Mouse (Mus musculus): ENCODE measurements at regions not wholly inside any gene's neighbourhood (a gene's known extent, or its start where the extent isn't known, plus 50 kb on each side); places are given as distances from the start of the nearest gene placed in this dataset.

GRCm38 (mm10) chr2:72596994-72597925 lies 121.3 kb downstream of the Cdca7 start:
- no peak for TF ChIP-seq POLR2A (IDR thresholded peaks at IDR 0.05; ENCODE audit: borderline replicate concordance, extremely low read depth, insufficient read depth, insufficient read length)
- Histone ChIP-seq H3K4me2 (replicated peaks; ENCODE audit: low read depth, low read length, severe bottlenecking) (no peak overlapping the region), H3K9ac (ENCODE audit: low read depth, low read length, severe bottlenecking) (no peak overlapping the region), H3K36me3 (ENCODE audit: control insufficient read depth, insufficient read depth, low read length) (no peaks in the 10 kb centered on the region), H3K9me3 (ENCODE audit: control insufficient read depth, low read length) (no peaks in the 10 kb centered on the region), H3K27me3 (ENCODE audit: control insufficient read depth, insufficient read depth, low read length) (no peaks in the 10 kb centered on the region), H3K4me1 (ENCODE audit: control insufficient read depth, insufficient read depth, low read length) (no peaks in the 10 kb centered on the region), H3K27ac (replicated peaks; ENCODE audit: low read depth, low read length) (no peak overlapping the region), H3K4me3 (replicated peaks; ENCODE audit: low read length) (no peak overlapping the region)
- DNase-seq (ENCODE audit: low spot score) (no peak), ATAC-seq (ENCODE audit: low FRiP score, low read depth) (no peak)
- 67% methylated on average over 14 of the region's 14 CpGs for WGBS

DNA sequence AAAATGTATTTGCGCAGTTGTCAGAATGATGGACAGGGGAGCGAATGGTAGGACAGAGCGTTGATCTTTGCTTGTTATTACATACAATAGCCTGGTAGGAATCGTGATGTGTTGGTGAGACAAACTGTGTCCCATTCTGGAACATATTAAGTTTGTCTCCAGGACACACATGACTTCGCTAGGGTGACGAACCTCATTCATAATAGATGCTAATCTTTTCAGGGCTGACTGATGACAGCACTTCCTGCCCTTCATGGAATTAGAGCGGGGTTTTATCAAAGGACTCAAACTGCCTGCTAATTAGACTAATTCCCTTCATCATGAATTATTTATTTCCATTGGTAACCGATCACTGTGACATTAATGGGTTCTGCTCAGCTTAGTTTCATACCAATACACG lies 122.0 kb downstream of the Cdca7 start:
- H3K9me3 ChIP-seq (ENCODE audit: control insufficient read depth, low read length), result no peaks in the 10 kb centered on the region
- H3K27me3 ChIP-seq (ENCODE audit: control insufficient read depth, insufficient read depth, low read length), result no peaks in the 10 kb centered on the region
- no peak overlapping the region for H3K27ac ChIP-seq (replicated peaks; ENCODE audit: low read depth, low read length)
- no peak overlapping the region for H3K4me3 ChIP-seq (replicated peaks; ENCODE audit: low read length)
- DNase-seq (ENCODE audit: low spot score) (no peak), ATAC-seq (ENCODE audit: low FRiP score, low read depth) (no peak)
- no peaks in the 10 kb centered on the region for H3K36me3 ChIP-seq (ENCODE audit: control insufficient read depth, insufficient read depth, low read length)
- 61% methylated on average over 9 of the region's 9 CpGs for WGBS
- no peak overlapping the region for H3K9ac ChIP-seq (ENCODE audit: low read depth, low read length, severe bottlenecking)
- H3K4me2 ChIP-seq (replicated peaks; ENCODE audit: low read depth, low read length, severe bottlenecking), result no peak overlapping the region
- no peaks in the 10 kb centered on the region for H3K4me1 ChIP-seq (ENCODE audit: control insufficient read depth, insufficient read depth, low read length)
- TF ChIP-seq POLR2A (IDR thresholded peaks at IDR 0.05; ENCODE audit: borderline replicate concordance, extremely low read depth, insufficient read depth, insufficient read length), result no peak

DNA sequence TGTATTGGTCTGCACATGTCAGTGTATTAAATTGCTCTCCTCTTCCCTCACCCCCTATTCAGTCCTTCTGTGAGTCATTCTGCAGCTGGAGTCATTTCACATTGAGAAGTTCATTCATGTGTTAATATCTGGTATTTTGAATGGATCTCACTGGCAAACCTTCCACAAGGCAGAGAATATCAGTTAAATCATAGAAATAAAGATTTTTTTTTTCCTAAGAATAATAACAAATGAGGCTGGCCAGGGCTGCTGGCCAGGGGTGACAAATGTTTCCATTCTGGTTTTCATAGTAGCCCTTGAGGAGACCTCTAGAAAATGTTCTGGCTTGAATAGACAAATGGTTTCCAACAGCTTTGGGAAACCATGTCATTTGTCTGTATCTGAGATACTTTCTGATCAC lies 124.8 kb downstream of the Cdca7 start:
- H3K36me3 ChIP-seq (ENCODE audit: control insufficient read depth, insufficient read depth, low read length), result no peaks in the 10 kb centered on the region
- no peak for DNase-seq (ENCODE audit: low spot score)
- H3K27ac ChIP-seq (replicated peaks; ENCODE audit: low read depth, low read length), result no peak overlapping the region
- H3K4me2 ChIP-seq (replicated peaks; ENCODE audit: low read depth, low read length, severe bottlenecking), result no peak overlapping the region
- ATAC-seq (ENCODE audit: low FRiP score, low read depth), result no peak
- H3K9me3 ChIP-seq (ENCODE audit: control insufficient read depth, low read length), result no peaks in the 10 kb centered on the region
- H3K4me1 ChIP-seq (ENCODE audit: control insufficient read depth, insufficient read depth, low read length), result no peaks in the 10 kb centered on the region
- H3K27me3 ChIP-seq (ENCODE audit: control insufficient read depth, insufficient read depth, low read length), result no peaks in the 10 kb centered on the region
- TF ChIP-seq POLR2A (IDR thresholded peaks at IDR 0.05; ENCODE audit: borderline replicate concordance, extremely low read depth, insufficient read depth, insufficient read length), result no peak
- H3K9ac ChIP-seq (ENCODE audit: low read depth, low read length, severe bottlenecking), result no peak overlapping the region
- no peak overlapping the region for H3K4me3 ChIP-seq (replicated peaks; ENCODE audit: low read length)

DNA sequence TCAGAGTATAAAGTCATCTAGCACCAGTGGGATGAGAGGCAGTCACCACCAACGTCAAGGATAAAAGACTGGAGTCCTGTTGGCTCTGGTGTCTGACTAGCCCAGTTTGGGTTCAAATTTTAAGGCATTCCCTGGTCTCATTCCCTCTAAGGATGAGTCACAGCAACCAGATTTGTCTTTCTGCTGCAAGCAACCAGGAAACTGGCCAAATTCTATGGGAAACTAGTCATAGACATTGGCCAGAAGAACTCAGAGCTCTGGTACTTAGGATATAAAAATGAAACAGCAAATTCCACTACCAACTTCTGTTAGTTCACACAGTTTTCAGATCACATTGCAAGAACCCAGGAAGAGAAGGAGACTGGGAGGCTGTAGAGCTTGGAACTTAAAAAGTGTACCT lies 126.2 kb downstream of the Cdca7 start:
- no peaks in the 10 kb centered on the region for H3K4me1 ChIP-seq (ENCODE audit: control insufficient read depth, insufficient read depth, low read length)
- no peaks in the 10 kb centered on the region for H3K27me3 ChIP-seq (ENCODE audit: control insufficient read depth, insufficient read depth, low read length)
- H3K9ac ChIP-seq (ENCODE audit: low read depth, low read length, severe bottlenecking), result no peak overlapping the region
- no peak overlapping the region for H3K27ac ChIP-seq (replicated peaks; ENCODE audit: low read depth, low read length)
- H3K9me3 ChIP-seq (ENCODE audit: control insufficient read depth, low read length), result no peaks in the 10 kb centered on the region
- H3K4me2 ChIP-seq (replicated peaks; ENCODE audit: low read depth, low read length, severe bottlenecking), result no peak overlapping the region
- no peaks in the 10 kb centered on the region for H3K36me3 ChIP-seq (ENCODE audit: control insufficient read depth, insufficient read depth, low read length)
- no peak for DNase-seq (ENCODE audit: low spot score)
- 71% methylated on average over 1 of the region's 1 CpGs for WGBS
- ATAC-seq (ENCODE audit: low FRiP score, low read depth), result no peak
- H3K4me3 ChIP-seq (replicated peaks; ENCODE audit: low read length), result no peak overlapping the region
- TF ChIP-seq POLR2A (IDR thresholded peaks at IDR 0.05; ENCODE audit: borderline replicate concordance, extremely low read depth, insufficient read depth, insufficient read length), result no peak

DNA sequence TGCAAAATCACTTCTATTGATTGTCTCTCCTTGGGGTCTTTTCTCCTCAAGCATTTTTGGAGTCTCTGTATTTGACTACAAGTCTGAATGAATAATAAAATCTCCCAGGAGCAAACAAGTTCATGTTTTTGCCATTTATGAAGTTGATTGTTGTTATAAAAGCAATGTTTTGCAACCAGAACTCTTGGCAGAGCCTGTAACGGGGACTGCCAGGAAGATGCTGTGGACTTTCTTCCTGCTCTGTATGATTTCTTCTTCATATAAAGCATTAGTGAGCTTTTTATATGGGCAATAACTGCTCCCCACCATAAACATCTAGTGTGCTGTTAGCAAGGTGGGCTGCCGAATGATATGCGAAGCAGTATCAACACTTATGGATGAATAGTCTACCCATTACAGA lies 136.3 kb downstream of the Cdca7 start:
- no peaks in the 10 kb centered on the region for H3K9me3 ChIP-seq (ENCODE audit: control insufficient read depth, low read length)
- no peak for TF ChIP-seq POLR2A (IDR thresholded peaks at IDR 0.05; ENCODE audit: borderline replicate concordance, extremely low read depth, insufficient read depth, insufficient read length)
- no peak for ATAC-seq (ENCODE audit: low FRiP score, low read depth)
- 71% methylated on average over 3 of the region's 3 CpGs for WGBS
- H3K4me1 ChIP-seq (ENCODE audit: control insufficient read depth, insufficient read depth, low read length), result no peaks in the 10 kb centered on the region
- H3K4me3 ChIP-seq (replicated peaks; ENCODE audit: low read length), result no peak overlapping the region
- H3K27me3 ChIP-seq (ENCODE audit: control insufficient read depth, insufficient read depth, low read length), result no peaks in the 10 kb centered on the region
- no peak overlapping the region for H3K4me2 ChIP-seq (replicated peaks; ENCODE audit: low read depth, low read length, severe bottlenecking)
- H3K36me3 ChIP-seq (ENCODE audit: control insufficient read depth, insufficient read depth, low read length), result no peaks in the 10 kb centered on the region
- H3K27ac ChIP-seq (replicated peaks; ENCODE audit: low read depth, low read length), result no peak overlapping the region
- DNase-seq (ENCODE audit: low spot score), result no peak
- H3K9ac ChIP-seq (ENCODE audit: low read depth, low read length, severe bottlenecking), result no peak overlapping the region
